Comparison of ENCODE assay signal across 15 mouse cellular contexts in genomic region chr2:145684151-145684550, GRCm38 (mm10). TPM values are rescaled to one million over a fixed set of nuclear protein-coding genes. Genes with fewer than 3 reads are reported as not detected.
DNase-seq lines count a peak whose midpoint lies in the region; ATAC-seq and TF ChIP-seq lines count a peak whose summit lies in the region.
"Had no signal": no experiment of that assay in that cellular context is flagged by ENCODE, and none has a peak within 500 bp of the region (broad histone marks: within the 10 kb centered on the region; RNA-seq: fewer than 3 reads in every experiment).

No protein-coding gene starts in this region.

- no peak overlapping the region for H3K4me2 ChIP-seq in liver, embryonic 12.5 days
- H3K4me2 ChIP-seq: hindbrain, embryonic 13.5 days; liver, embryonic 13.5 days; midbrain, embryonic 11.5 days had no signal

- intact Hi-C loops in left cerebral cortex, postnatal 10 days (cut with DNase I): no loop called here
- intact Hi-C loops in left cerebral cortex, postnatal 25 days (cut with DNase I): no loop called here

- 69% methylated on average over 1 of the region's 1 CpGs for WGBS in liver, embryonic 12.5 days (ENCODE audit: insufficient replicate concordance)

- ATAC-seq in liver, embryonic 12.5 days: no peak

- DNase-seq in frontal cortex, adult 2 months (ENCODE audit: extremely low spot score in 1 of 2, low spot score in 1 of 2): peak; percentile 52 to 76
- DNase-seq in frontal cortex, postnatal 25 days (ENCODE audit: low spot score in 2 of 2): no peak
- DNase-seq in left cerebral cortex, adult 18-20 months (ENCODE audit: low spot score in 2 of 2): peak; percentile 31 to 51
- no peak for DNase-seq in left cerebral cortex, postnatal 10 days (ENCODE audit: extremely low spot score in 1 of 2, low spot score in 2 of 2)
- peak; percentile 36 for DNase-seq in brain, embryonic 14.5 days (ENCODE audit: low read depth)
- peak; percentile 21 to 87 for DNase-seq in left cerebral cortex, postnatal 25 days (ENCODE audit: low spot score in 2 of 2)
- no peak for DNase-seq in embryo, embryonic 9.5 days (ENCODE audit: extremely low spot score)
- DNase-seq: B cell, adult 2 months; liver, embryonic 13.5 days had no signal

- no peaks in the 10 kb centered on the region for H3K27me3 ChIP-seq in liver, embryonic 12.5 days (replicated peaks)
- H3K27me3 ChIP-seq: hindbrain, embryonic 13.5 days; liver, embryonic 13.5 days had no signal

- no peaks in the 10 kb centered on the region for H3K36me3 ChIP-seq in liver, embryonic 12.5 days
- H3K36me3 ChIP-seq: embryonic facial prominence, embryonic 10.5 days; hindbrain, embryonic 13.5 days; liver, embryonic 13.5 days had no signal

- no peak overlapping the region for H3K4me3 ChIP-seq in liver, embryonic 12.5 days
- H3K4me3 ChIP-seq: embryonic facial prominence, embryonic 10.5 days; hindbrain, embryonic 13.5 days; left cerebral cortex, adult 2 months; liver, embryonic 13.5 days; myocyte had no signal

- TF ChIP-seq POLR2A in brain, embryonic 14.5 days (IDR thresholded peaks at IDR 0.05; ENCODE audit: borderline replicate concordance, extremely low read depth, insufficient read depth, insufficient read length, poor library complexity, severe bottlenecking): no peak

- H3K9me3 ChIP-seq in liver, embryonic 12.5 days (replicated peaks): no peaks in the 10 kb centered on the region
- H3K9me3 ChIP-seq: embryonic facial prominence, embryonic 10.5 days; hindbrain, embryonic 13.5 days; liver, embryonic 13.5 days had no signal

- H3K4me1 ChIP-seq in liver, embryonic 12.5 days: no peaks in the 10 kb centered on the region
- H3K4me1 ChIP-seq: liver, embryonic 13.5 days had no signal

- no peak overlapping the region for H3K27ac ChIP-seq in liver, embryonic 12.5 days
- H3K27ac ChIP-seq: embryonic facial prominence, embryonic 10.5 days; hindbrain, embryonic 13.5 days; left cerebral cortex, adult 2 months; liver, embryonic 13.5 days had no signal

- no peak overlapping the region for H3K9ac ChIP-seq in liver, embryonic 12.5 days
- H3K9ac ChIP-seq: hindbrain, embryonic 13.5 days; liver, embryonic 13.5 days had no signal

- no peak for TF ChIP-seq CTCF in brain, embryonic 14.5 days (IDR thresholded peaks at IDR 0.05; ENCODE audit: borderline replicate concordance, extremely low read depth, insufficient read depth, insufficient read length)

RNA-seq across cellular contexts. Expression of gene Rin2, which starts 9.1 kb away (rescaled TPM):
- polyA plus RNA-seq in frontal cortex, adult 2 months (2012; rRNA removed): 17.2 and 18.5 TPM in 2 replicates
- 10 to 100 TPM; 19.1 to 31.7 TPM for total RNA-seq in left cerebral cortex, adult 18-20 months (2021)
- 10 to 100 TPM; 17.5 to 22.2 TPM for total RNA-seq in left cerebral cortex, postnatal 10 days (2021)
- polyA plus RNA-seq in brain, embryonic 14.5 days (2012; rRNA removed): 7.0 and 12.0 TPM in 2 replicates
- 10 to 100 TPM; 18.4 to 22.6 TPM for total RNA-seq in left cerebral cortex, postnatal 25 days (2021)
- polyA plus RNA-seq in liver, embryonic 12.5 days (2016; fragmentation: Nextera tagmentation; extraction: Ambion mirVana): 3.6 and 3.7 TPM in 2 replicates

Comparison
In these comparisons a context has a peak if more than half of its experiments do, and no peak if none do; other contexts are left out.
1. DNase-seq: peak in frontal cortex, adult 2 months (2 of 2), left cerebral cortex, adult 18-20 months (2 of 2), brain, embryonic 14.5 days (single experiment) and left cerebral cortex, postnatal 25 days (2 of 2); none in frontal cortex, postnatal 25 days (0 of 2), left cerebral cortex, postnatal 10 days (0 of 2) and embryo, embryonic 9.5 days (single experiment).